ENCODE assay signal across 16 mouse cellular contexts in the genomic region with DNA sequence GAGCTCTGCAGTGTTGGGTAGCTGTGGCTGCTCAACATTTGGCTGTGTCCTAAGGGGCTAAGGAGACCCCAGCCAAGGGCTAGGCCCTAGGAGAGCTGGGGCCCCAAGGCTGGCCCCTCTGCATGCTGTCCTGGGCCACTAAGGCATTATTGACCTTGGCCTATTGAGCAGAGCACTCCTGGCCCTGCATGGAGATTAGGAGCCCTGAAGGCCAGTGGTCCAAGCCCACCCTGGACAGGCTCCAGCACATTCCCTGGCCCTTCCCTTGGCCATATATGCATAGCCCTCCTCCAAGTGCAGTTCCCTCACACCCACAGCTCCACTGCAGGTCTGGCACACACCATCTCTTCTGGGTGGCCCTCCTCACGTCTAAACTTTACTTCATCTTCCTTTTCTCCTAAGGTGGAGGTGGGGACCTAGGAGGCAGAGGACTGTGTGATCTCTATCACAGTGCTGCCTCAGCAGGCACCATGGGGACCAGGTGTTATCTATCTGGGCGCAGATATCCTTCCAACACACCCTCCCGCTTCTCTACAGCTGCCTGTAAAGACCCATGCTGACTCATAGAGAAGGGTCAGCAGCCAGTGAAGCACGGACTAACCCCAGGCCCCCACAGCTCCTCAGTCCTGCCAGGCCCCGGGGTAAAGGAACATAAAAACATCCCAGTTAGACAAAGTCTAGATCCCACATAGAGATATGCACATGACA. TPM values are rescaled to one million over a fixed set of nuclear protein-coding genes. Genes with fewer than 3 reads are reported as not detected.
DNase-seq lines count a peak whose midpoint lies in the region; ATAC-seq lines count a peak whose summit lies in the region.
"Had no signal": no experiment of that assay in that cellular context is flagged by ENCODE, and none has a peak within 500 bp of the region (broad histone marks: within the 10 kb centered on the region; RNA-seq: fewer than 3 reads in every experiment).

No protein-coding gene starts in this region.

- H3K4me1 ChIP-seq in kidney, embryonic 14.5 days (ENCODE audit: control insufficient read depth, insufficient read depth, low read length), result 0 out of 2 replicates have a peak, but pooled peaks cover 7% of the 10 kb centered on the region
- H3K4me1 ChIP-seq in midbrain, embryonic 11.5 days (ENCODE audit: control insufficient read depth, insufficient read depth, low read length), result peaks cover 7% of the 10 kb centered on the region
- peaks cover 8% of the 10 kb centered on the region for H3K4me1 ChIP-seq in midbrain, embryonic 14.5 days (ENCODE audit: control insufficient read depth, insufficient read depth, low read length)
- H3K4me1 ChIP-seq in stomach, embryonic 14.5 days (ENCODE audit: control insufficient read depth, insufficient read depth, low read length), result peaks cover 12% of the 10 kb centered on the region; the same call in 1 of the 2 replicates

- H3K27me3 ChIP-seq in kidney, embryonic 14.5 days (ENCODE audit: control insufficient read depth, insufficient read depth, low read length), result no peaks in the 10 kb centered on the region
- no peaks in the 10 kb centered on the region for H3K27me3 ChIP-seq in midbrain, embryonic 11.5 days (ENCODE audit: control insufficient read depth, insufficient read depth, low read length)
- H3K27me3 ChIP-seq in midbrain, embryonic 14.5 days (ENCODE audit: control insufficient read depth, insufficient read depth, low read length), result no peaks in the 10 kb centered on the region
- no peaks in the 10 kb centered on the region for H3K27me3 ChIP-seq in stomach, embryonic 14.5 days (ENCODE audit: control insufficient read depth, insufficient read depth, low read length)
- H3K27me3 ChIP-seq: hindbrain, embryonic 13.5 days; liver, embryonic 15.5 days had no signal

- H3K27ac ChIP-seq in kidney, embryonic 14.5 days (ENCODE audit: low read depth, low read length), result peak overlapping the region; percentile 74; the same call in 1 of the 2 replicates
- H3K27ac ChIP-seq in midbrain, embryonic 11.5 days (ENCODE audit: low read depth, low read length), result no peak overlapping the region
- no peak overlapping the region for H3K27ac ChIP-seq in midbrain, embryonic 14.5 days (replicated peaks; ENCODE audit: low read depth, low read length)
- peak overlapping the region; percentile 63; the same call in 1 of the 2 replicates for H3K27ac ChIP-seq in stomach, embryonic 14.5 days (ENCODE audit: low read length)
- H3K27ac ChIP-seq: hindbrain, embryonic 13.5 days; liver, embryonic 15.5 days had no signal

- H3K9me3 ChIP-seq in kidney, embryonic 14.5 days (ENCODE audit: control insufficient read depth, low read length), result no peaks in the 10 kb centered on the region
- H3K9me3 ChIP-seq in midbrain, embryonic 11.5 days (ENCODE audit: control insufficient read depth, low read length), result no peaks in the 10 kb centered on the region
- H3K9me3 ChIP-seq in midbrain, embryonic 14.5 days (ENCODE audit: control insufficient read depth, low read length), result no peaks in the 10 kb centered on the region
- no peaks in the 10 kb centered on the region for H3K9me3 ChIP-seq in stomach, embryonic 14.5 days (ENCODE audit: control insufficient read depth, low read depth, low read length)
- H3K9me3 ChIP-seq: hindbrain, embryonic 13.5 days; liver, embryonic 15.5 days had no signal

- no peak overlapping the region for H3K4me3 ChIP-seq in kidney, embryonic 14.5 days (ENCODE audit: low read length)
- no peak overlapping the region for H3K4me3 ChIP-seq in midbrain, embryonic 11.5 days (ENCODE audit: low read depth, low read length)
- no peak overlapping the region for H3K4me3 ChIP-seq in midbrain, embryonic 14.5 days (replicated peaks; ENCODE audit: low read depth, low read length)
- H3K4me3 ChIP-seq in stomach, embryonic 14.5 days (ENCODE audit: low read depth, low read length), result no peak overlapping the region
- H3K4me3 ChIP-seq: hindbrain, embryonic 13.5 days; liver, embryonic 15.5 days had no signal

- no peak overlapping the region for H3K4me2 ChIP-seq in kidney, embryonic 14.5 days (replicated peaks; ENCODE audit: low read depth, low read length)
- no peak overlapping the region for H3K4me2 ChIP-seq in midbrain, embryonic 11.5 days
- no peak overlapping the region for H3K4me2 ChIP-seq in midbrain, embryonic 14.5 days (ENCODE audit: low read length)
- H3K4me2 ChIP-seq in stomach, embryonic 14.5 days (replicated peaks; ENCODE audit: low read depth, low read length), result no peak overlapping the region
- H3K4me2 ChIP-seq: hindbrain, embryonic 13.5 days; liver, embryonic 15.5 days had no signal

- ATAC-seq in kidney, embryonic 14.5 days (ENCODE audit: low FRiP score, low TSS enrichment), result no peak
- ATAC-seq in midbrain, embryonic 11.5 days (ENCODE audit: low FRiP score), result no peak
- ATAC-seq in midbrain, embryonic 14.5 days (ENCODE audit: low FRiP score, low TSS enrichment), result no peak
- ATAC-seq in stomach, embryonic 14.5 days (ENCODE audit: insufficient number of reproducible peaks, insufficient read depth, low FRiP score, low read depth), result peak; percentile 38; the same call in 1 of the 2 replicates
- no peak for ATAC-seq in megakaryocyte, adult 5-6 weeks (ENCODE audit: poor library complexity, severe bottlenecking)
- ATAC-seq: forebrain, embryonic 16.5 days had no signal

- peaks cover 82% of the 10 kb centered on the region for H3K36me3 ChIP-seq in kidney, embryonic 14.5 days (ENCODE audit: control insufficient read depth, insufficient read depth, low read length)
- peaks cover 41% of the 10 kb centered on the region for H3K36me3 ChIP-seq in midbrain, embryonic 11.5 days (ENCODE audit: control insufficient read depth, insufficient read depth, low read length)
- peaks cover 79% of the 10 kb centered on the region for H3K36me3 ChIP-seq in midbrain, embryonic 14.5 days (ENCODE audit: control insufficient read depth, insufficient read depth, low read length)
- H3K36me3 ChIP-seq in stomach, embryonic 14.5 days (ENCODE audit: control insufficient read depth, insufficient read depth, low read length), result peaks cover 74% of the 10 kb centered on the region

- 63% methylated on average over 5 of the region's 5 CpGs for WGBS in kidney, embryonic 14.5 days
- WGBS in midbrain, embryonic 11.5 days, result 92% methylated on average over 5 of the region's 5 CpGs
- WGBS in midbrain, embryonic 14.5 days, result 92% methylated on average over 5 of the region's 5 CpGs
- WGBS in stomach, embryonic 14.5 days, result 78% methylated on average over 5 of the region's 5 CpGs

- no peak overlapping the region for H3K9ac ChIP-seq in kidney, embryonic 14.5 days (ENCODE audit: low read depth, low read length)
- H3K9ac ChIP-seq in midbrain, embryonic 11.5 days (ENCODE audit: low read length), result no peak overlapping the region
- H3K9ac ChIP-seq in midbrain, embryonic 14.5 days (replicated peaks; ENCODE audit: low read length), result no peak overlapping the region
- H3K9ac ChIP-seq in stomach, embryonic 14.5 days (replicated peaks; ENCODE audit: low read depth, low read length), result no peak overlapping the region
- H3K9ac ChIP-seq: hindbrain, embryonic 13.5 days; liver, embryonic 15.5 days had no signal

- peak; percentile 13 for DNase-seq in cerebellum, adult 9-11 months
- no peak for DNase-seq in cerebellum, adult 18-20 months
- DNase-seq in kidney, adult 11 months, result no peak
- DNase-seq in midbrain, embryonic 11.5 days (ENCODE audit: low spot score, missing footprints), result peak; percentile 53
- DNase-seq in midbrain, embryonic 14.5 days, result no peak
- DNase-seq: cerebellum, adult 11-12 months; embryo, embryonic 11 days; gastrocnemius, postnatal 10 days; retina, postnatal 1 day; thymus, postnatal 25 days had no signal

RNA-seq across cellular contexts. Expression of gene Iqck, which starts 5.9 kb away (rescaled TPM):
- polyA plus RNA-seq in kidney, embryonic 14.5 days (2014; fragmentation: Nextera tagmentation; extraction: Ambion mirVana), result 3.0 and 4.2 TPM in 2 replicates
- polyA plus RNA-seq in midbrain, embryonic 11.5 days (2014; fragmentation: Nextera tagmentation; extraction: Ambion mirVana), result 3.1 and 3.2 TPM in 2 replicates
- 3.8 and 3.9 TPM in 2 replicates for polyA plus RNA-seq in midbrain, embryonic 14.5 days (2014; fragmentation: Nextera tagmentation; extraction: Ambion mirVana)
- 2.0 and 3.3 TPM in 2 replicates for polyA plus RNA-seq in stomach, embryonic 14.5 days (2014; fragmentation: Nextera tagmentation; extraction: Ambion mirVana)
- 0.48 TPM in 1 of 2 replicates, not detected in the other for total RNA-seq in megakaryocyte, adult 5-6 weeks (2015)
- total RNA-seq in megakaryocyte, adult 5-6 weeks (2017), result 0.40 TPM in 1 of 2 replicates, not detected in the other

RNA-seq across cellular contexts. Expression of gene Knop1, which starts 6.4 kb away (rescaled TPM):
- polyA plus RNA-seq in kidney, embryonic 14.5 days (2014; fragmentation: Nextera tagmentation; extraction: Ambion mirVana), result 144 and 171 TPM in 2 replicates
- polyA plus RNA-seq in midbrain, embryonic 11.5 days (2014; fragmentation: Nextera tagmentation; extraction: Ambion mirVana), result 109 and 118 TPM in 2 replicates
- 64.9 and 69.5 TPM in 2 replicates for polyA plus RNA-seq in midbrain, embryonic 14.5 days (2014; fragmentation: Nextera tagmentation; extraction: Ambion mirVana)
- 108 and 112 TPM in 2 replicates for polyA plus RNA-seq in stomach, embryonic 14.5 days (2014; fragmentation: Nextera tagmentation; extraction: Ambion mirVana)
- 12.1 and 13.2 TPM in 2 replicates for total RNA-seq in megakaryocyte, adult 5-6 weeks (2015)
- 20.2 and 40.0 TPM in 2 replicates for total RNA-seq in megakaryocyte, adult 5-6 weeks (2017)

Comparison
In these comparisons a context has a peak if more than half of its experiments do, and no peak if none do; other contexts are left out.
1. DNase-seq: peak in cerebellum, adult 9-11 months (single experiment) and midbrain, embryonic 11.5 days (single experiment); none in cerebellum, adult 18-20 months (0 of 2), kidney, adult 11 months (single experiment) and midbrain, embryonic 14.5 days (single experiment).
2. H3K27ac ChIP-seq: peak in kidney, embryonic 14.5 days (single experiment) and stomach, embryonic 14.5 days (single experiment); none in midbrain, embryonic 11.5 days (single experiment) and midbrain, embryonic 14.5 days (single experiment).